Mouse (Mus musculus) C2C12 (cell line): ENCODE measurements at regions not wholly inside any gene's neighbourhood (a gene's known extent, or its start where the extent isn't known, plus 50 kb on each side); places are given as distances from the start of the nearest gene placed in this dataset.

Experiments
- CEBPB ChIP-seq: IDR thresholded peaks from one replicate; pipeline ENCODE4 v1.6.1; 2011; ENCODE audit warnings: low read depth, mild to moderate bottlenecking, control low read depth, moderate library complexity
- CTCF ChIP-seq: IDR thresholded peaks from one replicate; pipeline ENCODE4 v1.5.1; 2011; ENCODE audit not compliant: control insufficient read depth, insufficient read depth, insufficient read length

- TF ChIP-seq CTCF, result no peak
- no peak for TF ChIP-seq CEBPB
Observed at GRCm38 (mm10) chr1:23538419-23538818, 140.8 kb upstream of the Ogfrl1 start.
